Mouse (Mus musculus) layer of hippocampus, adult 2 months (tissue): ENCODE measurements around the gene Sh3rf3. TPM values are rescaled to one million over a fixed set of nuclear protein-coding genes. Genes with fewer than 3 reads are reported as not detected.
"Not testable (repeated sequence)": the region's sequence is repeated elsewhere in the genome, so short reads cannot be mapped to it uniquely, and the experiment has no call there.

Experiments
- DNase-seq, 2 experiments: peaks; one replicate each; pipeline ENCODE4 v3.0.0; 2022; ENCODE audit warnings: low spot score in 2 of 2
- H3K27ac ChIP-seq: fragments of 200-600 bp; 2 replicates; pipeline ENCODE4 v1.8.1; 2022
- H3K4me3 ChIP-seq: fragments of 200-600 bp; 2 replicates; pipeline ENCODE4 v1.8.1; 2022; ENCODE audit warnings: mild to moderate bottlenecking
- CTCF ChIP-seq: fragments of 200-600 bp; conservative IDR thresholded peaks from 2 replicates; pipeline ENCODE4 v1.8.1; 2022; ENCODE audit warnings: antibody characterized with exemption, mild to moderate bottlenecking, moderate library complexity
- total RNA-seq, 2 experiments: library from RNA; stranded (reverse); gene quantifications; 2 replicates each; pipeline ENCODE4 v1.2.3; 2021

Sh3rf3 gene
- total RNA-seq, 2 experiments from 2014 or later: 33.4 to 34.5 TPM

DNA sequence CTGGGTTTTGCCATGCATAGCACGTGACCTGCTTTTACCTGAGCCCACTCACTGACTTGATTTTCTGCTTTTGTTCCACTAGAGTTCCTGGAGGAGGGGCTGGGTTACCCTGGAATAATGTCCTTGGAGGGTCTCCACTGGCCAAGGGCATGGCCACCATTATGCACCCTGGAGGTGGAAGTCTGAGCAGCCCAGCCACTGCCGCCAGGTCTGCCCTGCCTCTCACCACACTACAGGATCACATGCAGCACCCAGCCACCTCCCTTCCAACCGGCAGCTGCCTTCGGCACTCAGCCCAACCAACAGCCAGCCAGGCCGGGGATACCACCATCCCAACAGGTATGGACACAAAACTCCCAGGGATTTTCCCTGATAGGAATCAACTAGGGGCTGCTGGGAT lies 273.4 kb downstream of the Sh3rf3 start:
- no peak overlapping the region for H3K27ac ChIP-seq
- no peak for TF ChIP-seq CTCF
- DNase-seq: no peak
- no peak overlapping the region for H3K4me3 ChIP-seq

DNA sequence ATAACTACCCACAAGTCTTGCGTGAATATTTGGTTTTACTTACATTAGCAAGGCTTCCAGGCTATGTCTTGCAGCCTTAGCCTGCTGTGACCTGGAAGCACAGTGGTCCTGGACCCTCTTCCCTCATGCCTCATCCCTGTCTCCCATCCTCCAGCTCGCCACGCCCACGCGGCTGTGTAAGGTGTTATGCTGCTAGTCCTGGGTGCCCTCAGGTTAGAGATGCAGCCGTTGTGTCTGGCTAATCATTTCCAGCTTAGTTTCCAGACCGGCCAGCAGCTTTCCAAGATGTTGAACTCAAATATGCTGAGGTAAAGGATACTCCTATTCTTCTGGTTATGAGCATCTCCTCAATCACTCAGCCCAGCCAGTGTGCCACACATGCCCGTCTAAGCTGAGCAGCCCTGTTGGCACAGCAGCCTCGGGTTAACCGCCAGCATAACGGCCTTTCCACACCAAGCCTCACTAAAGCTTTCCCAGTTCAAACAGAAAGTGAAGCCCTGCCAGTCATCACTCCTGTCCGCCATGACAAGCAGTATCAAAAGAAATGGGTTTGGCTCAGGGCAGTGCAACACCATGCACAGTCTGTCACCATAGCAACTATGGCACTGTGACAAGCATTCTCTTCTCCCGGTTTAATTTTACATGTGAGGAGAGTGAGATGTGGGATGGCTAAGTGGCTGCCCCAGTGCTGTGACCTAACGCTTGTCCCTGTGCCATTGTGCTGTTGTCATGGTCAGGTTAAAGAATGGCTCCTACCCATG lies 276.9 kb downstream of the Sh3rf3 start:
- H3K27ac ChIP-seq: peak overlapping the region; percentile 83
- no peak for TF ChIP-seq CTCF
- DNase-seq: peak; percentile 66 to 81
- peak overlapping the region; percentile 6; the same call in 1 of the 2 replicates for H3K4me3 ChIP-seq

DNA sequence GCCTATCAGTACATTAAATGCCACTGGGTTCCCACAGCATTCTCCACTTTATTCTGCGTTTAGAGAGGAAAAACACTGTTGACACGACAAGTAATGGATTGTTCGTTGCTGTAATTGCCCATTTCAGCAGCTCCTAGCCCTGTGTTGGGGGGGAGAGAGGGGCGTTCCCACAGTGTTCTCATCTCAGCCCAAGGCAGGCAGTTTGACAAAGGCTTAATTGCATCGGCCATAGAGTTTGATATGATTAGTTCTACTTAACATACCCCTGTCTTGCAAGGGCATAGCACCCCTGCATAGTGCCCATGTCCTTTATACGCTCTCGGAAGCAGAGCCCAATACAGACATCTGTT lies 277.4 kb downstream of the Sh3rf3 start:
- no peak for DNase-seq
- H3K27ac ChIP-seq: peak overlapping the region; percentile 83
- H3K4me3 ChIP-seq: peak overlapping the region; percentile 6; the same call in 1 of the 2 replicates
- no peak for TF ChIP-seq CTCF

DNA sequence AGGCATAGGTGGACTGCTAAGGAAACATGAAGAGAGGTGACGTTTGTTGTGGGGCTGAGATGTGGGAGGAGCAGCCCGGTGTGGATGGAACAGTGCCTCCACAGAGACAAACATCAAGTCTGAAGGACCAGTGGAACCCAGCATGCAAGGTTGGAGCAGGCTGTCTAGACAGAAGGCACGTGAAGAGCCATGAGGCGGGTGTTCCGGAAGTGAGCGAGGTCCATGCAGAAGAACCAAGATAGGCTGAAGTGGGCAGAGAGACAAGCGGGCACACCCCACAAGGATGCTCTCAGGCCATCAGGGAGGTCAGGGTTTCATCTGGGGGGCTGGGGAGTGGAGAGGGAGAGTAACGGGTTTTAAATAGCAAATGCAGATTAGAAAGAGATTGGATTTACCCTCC lies 278.4 kb downstream of the Sh3rf3 start:
- H3K4me3 ChIP-seq: no peak overlapping the region
- peak overlapping the region; percentile 83 for H3K27ac ChIP-seq
- no peak for TF ChIP-seq CTCF
- DNase-seq: no peak

DNA sequence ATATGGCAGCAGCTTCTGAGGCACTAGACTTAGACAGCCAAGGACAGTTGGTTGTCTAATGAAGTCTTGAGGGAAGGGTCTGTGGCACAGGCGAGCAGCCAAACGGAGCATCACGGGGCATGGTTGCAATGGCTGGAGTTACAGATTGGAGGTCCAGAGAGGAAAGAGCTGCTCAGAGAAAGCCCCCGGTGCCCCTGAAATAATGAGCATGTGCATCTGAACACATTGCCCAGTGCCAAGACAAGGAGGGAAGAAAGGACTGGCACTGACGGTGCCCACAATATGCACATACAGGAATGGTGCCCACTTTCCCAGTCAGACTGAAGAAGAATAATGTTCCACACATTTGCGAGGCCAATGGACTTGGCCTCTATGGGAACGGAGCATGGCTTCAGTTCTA lies 278.8 kb downstream of the Sh3rf3 start:
- no peak for TF ChIP-seq CTCF
- no peak for DNase-seq
- Histone ChIP-seq H3K4me3 (no peak overlapping the region), H3K27ac (peak overlapping the region; percentile 83; the same call in 1 of the 2 replicates)

DNA sequence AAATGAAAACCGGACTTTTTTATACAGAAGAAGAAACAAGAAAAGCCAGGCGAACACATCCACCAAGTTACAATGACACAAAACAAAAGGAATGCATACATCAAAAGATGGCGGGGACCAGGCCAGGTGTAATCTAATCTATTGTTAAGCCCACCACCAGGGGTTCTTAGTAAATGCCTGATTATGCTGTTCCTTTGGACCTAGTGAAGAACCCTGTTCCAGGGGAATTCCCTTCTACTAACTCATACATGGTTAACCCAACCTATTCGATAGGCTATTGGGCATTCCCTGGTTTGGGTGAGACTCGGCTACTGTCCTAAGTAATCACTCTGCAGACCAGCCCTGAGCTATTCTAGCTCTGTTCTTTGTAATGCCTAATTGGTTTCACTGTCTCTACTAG lies 289.9 kb downstream of the Sh3rf3 start:
- not testable (repeated sequence) for H3K27ac ChIP-seq, H3K4me3 ChIP-seq, DNase-seq

DNA sequence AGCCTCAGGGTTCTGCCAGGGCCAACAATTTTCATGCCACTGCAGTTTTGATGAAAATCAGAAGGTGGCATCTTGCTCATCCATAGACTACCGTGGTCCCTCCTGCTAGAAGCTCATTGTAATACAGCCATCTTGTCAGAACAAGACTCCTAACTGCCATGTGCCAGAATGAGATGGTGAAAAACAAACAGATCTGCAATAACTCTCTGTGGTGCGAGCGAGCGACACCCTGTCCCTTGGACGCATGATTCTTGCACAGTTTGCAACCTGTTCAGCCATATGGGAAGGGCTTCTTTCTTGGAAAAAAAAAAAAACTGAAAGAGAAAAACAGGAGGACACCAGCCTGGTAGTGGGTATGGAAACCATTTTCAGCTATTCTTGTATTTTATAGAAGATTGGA lies 291.5 kb downstream of the Sh3rf3 start:
- TF ChIP-seq CTCF: no peak
- H3K4me3 ChIP-seq: no peak overlapping the region
- H3K27ac ChIP-seq: peak overlapping the region; percentile 84
- DNase-seq: no peak

DNA sequence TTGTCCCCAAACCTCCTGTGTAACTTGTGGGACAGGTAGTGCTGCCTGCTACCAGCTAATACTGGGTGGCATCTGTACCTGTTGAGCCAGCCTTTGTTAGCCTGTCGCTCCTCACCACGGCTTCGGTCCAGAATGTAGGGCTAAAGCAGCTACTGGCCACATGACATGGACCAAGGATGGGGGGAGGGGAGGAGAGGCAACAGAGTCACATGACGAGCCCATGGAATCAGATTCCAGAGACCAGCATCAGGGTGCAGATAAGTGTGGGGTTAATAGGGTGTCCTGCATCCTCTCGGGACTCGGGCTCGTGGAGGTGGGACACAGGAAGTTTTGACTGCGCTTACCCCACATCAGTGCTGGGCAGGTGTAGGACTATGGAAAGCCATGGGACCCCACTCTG lies 292.7 kb downstream of the Sh3rf3 start:
- H3K27ac ChIP-seq: peak overlapping the region; percentile 84
- no peak for TF ChIP-seq CTCF
- DNase-seq: no peak

DNA sequence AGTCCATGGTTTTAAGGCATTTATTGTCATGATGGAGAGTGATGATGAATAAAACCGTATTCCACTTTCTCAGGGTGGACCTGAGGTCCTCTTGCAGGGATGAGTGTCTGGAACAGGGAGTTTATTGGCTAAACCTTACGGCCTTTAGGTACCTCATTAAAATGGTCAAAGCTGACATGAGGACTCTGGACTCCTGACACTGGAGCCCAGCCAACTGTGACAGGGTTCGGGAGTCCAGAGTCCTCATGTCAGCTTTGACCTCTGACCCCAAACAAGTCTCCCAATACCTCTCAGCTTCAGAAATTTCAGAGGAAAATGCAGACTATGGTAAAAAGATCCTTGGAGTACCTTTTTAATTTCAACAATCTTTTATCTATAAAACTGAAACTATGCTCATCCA lies 293.5 kb downstream of the Sh3rf3 start:
- Histone ChIP-seq H3K27ac (peak overlapping the region; percentile 84), H3K4me3 (no peak overlapping the region)
- no peak for TF ChIP-seq CTCF
- DNase-seq: no peak

More for the DNA sequence above, 292.7 kb downstream of the Sh3rf3 start:
- H3K4me3 ChIP-seq: no peak overlapping the region

DNA sequence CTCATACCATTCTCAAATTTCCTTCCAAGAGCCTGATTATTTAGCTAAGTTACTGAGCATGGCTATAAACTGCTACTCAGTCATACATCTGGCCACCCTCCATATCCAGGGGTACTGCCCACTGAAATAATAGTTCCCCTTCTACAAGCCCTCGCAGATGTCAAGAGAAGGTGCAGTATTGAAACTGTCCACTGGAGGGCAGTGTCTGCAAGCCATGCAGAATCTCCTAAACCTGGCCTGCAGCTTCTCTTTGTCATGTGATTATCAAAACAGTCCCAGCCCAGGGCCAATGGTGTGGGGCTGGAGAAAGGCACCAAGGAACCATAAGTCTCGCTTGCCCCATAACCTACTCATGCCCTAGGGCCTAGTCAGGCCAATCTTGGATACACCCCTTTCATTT lies 295.9 kb downstream of the Sh3rf3 start:
- TF ChIP-seq CTCF: peak; percentile 99
- H3K27ac ChIP-seq: 0 out of 2 replicates have a peak overlapping the region, but pooled peaks have one; percentile 33
- DNase-seq: peak; percentile 66 to 85
- no peak overlapping the region for H3K4me3 ChIP-seq

DNA sequence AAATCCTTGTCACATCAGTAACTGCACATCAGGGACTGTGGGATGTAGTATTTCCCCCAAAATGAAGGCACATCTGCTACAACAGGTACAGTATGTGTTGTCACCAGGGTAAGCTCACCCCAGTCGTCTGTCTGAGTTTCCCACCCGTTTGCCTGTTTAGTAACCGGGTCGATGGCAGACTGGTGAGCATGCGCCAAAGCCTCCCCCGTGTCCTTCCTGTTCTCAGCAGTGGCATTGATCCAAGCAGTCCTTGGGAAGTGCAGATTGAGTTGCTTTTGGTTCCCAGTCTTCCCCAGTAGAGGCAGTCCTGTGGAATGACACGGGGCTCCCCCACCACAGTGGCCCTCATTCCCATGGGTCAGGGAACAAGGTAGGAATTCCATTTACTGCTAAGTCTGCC lies 297.2 kb downstream of the Sh3rf3 start:
- peak; percentile 18; the same call in 1 of the 2 replicates for TF ChIP-seq CTCF
- Histone ChIP-seq H3K27ac (peak overlapping the region; percentile 67), H3K4me3 (no peak overlapping the region)
- DNase-seq: peak in 1 of 2 experiments; percentile 62

DNA sequence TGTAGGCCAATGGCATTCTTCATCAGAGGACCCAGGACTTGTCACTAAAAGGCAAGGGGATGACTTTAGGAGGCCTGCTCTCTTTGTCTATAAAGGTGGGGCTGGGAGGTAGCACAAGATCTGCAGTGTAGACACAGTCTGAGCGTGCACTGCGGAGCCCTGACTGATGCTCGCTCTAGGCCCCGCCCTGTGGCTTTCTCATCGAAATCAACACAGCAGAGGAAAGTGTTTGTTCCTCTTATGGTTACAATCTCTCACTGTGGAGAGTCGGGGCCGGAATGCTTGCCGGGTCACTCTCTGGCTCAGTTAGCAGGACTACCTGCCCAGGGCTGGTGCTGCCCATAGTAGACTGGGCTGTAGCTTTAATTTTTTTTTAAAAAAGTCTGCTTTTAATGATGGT lies 299.6 kb downstream of the Sh3rf3 start:
- no peak overlapping the region for H3K27ac ChIP-seq
- DNase-seq: no peak
- H3K4me3 ChIP-seq: no peak overlapping the region
- no peak for TF ChIP-seq CTCF

DNA sequence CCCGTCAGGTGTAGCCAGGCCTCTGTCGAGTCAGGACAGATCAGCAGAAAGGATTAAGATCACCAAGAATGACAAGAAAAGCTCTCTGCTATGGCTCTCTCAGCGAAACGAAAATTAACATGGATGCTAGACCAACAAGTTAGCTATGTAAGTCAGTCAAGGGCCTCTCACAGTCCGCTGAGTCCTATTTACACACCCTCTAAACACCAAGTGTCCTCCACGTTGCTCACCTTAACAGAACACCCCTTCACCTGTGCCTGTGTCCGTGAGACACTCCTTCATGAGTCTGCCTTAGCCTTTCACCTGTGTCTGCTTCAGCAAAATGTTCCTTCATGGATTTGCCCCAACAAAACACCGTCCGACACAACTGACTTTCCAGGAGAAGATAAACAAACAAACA lies 300.2 kb downstream of the Sh3rf3 start:
- TF ChIP-seq CTCF: no peak
- H3K27ac ChIP-seq: peak overlapping the region; percentile 90; the same call in 1 of the 2 replicates
- no peak overlapping the region for H3K4me3 ChIP-seq
- DNase-seq: no peak
